Mouse (Mus musculus): ENCODE data around the gene Mrps14. TPM values are rescaled to one million over a fixed set of nuclear protein-coding genes. Genes with fewer than 3 reads are reported as not detected.

Mrps14 gene
- total RNA-seq (2021): 10 to 100 TPM; 76.2 to 80.1 TPM
- long read RNA-seq, experiment 1, transcript Mrps14-203 (3 exons, 2,999 nt): major isoform, 128 of 134 reads
- long read RNA-seq, experiment 1, partial matches to known transcripts: 5 of 134 reads
- long read RNA-seq, experiment 1, other reads (novel, unspliced or antisense): 1 of 134 reads
- long read RNA-seq, experiment 2, transcript Mrps14-203 (3 exons, 2,999 nt): major isoform, 137 of 140 reads
- long read RNA-seq, experiment 2, partial matches to known transcripts: 2 of 140 reads
- long read RNA-seq, experiment 2, other reads (novel, unspliced or antisense): 1 of 140 reads

GRCm38 (mm10) chr1:160194529-160195336 is at the start of gene Mrps14:
Gene Mrps14 (plus strand): TSS chr1:160195215.
- intact Hi-C loops (cut with DNase I; ENCODE audit: low total_unique reads): loop anchor here (2.0 kb wide), 1 partner anchor 18 kb away; the partner anchor contains the start of gene Cacybp

GRCm38 (mm10) chr1:160145606-160146005 is 49.4 kb upstream of the Mrps14 start:
- no peak for DNase-seq
- intact Hi-C loops (cut with DNase I; ENCODE audit: low total_unique reads): no loop called here

More at GRCm38 (mm10) chr1:160194529-160195336, at the start of gene Mrps14:
- DNase-seq: peak; percentile 96

- intact Hi-C loops (cut with DNase I; ENCODE audit: low total_unique reads): no loop called here
- DNase-seq: no peak
Measured at GRCm38 (mm10) chr1:160147274-160147673, 47.7 kb upstream of the Mrps14 start.

- intact Hi-C loops (cut with DNase I; ENCODE audit: low total_unique reads): no loop called here
Measured at GRCm38 (mm10) chr1:160149291-160149906, 45.6 kb upstream of the Mrps14 start.

GRCm38 (mm10) chr1:160150726-160151125 is 44.3 kb upstream of the Mrps14 start:
- intact Hi-C loops (cut with DNase I; ENCODE audit: low total_unique reads): no loop called here

More at GRCm38 (mm10) chr1:160149291-160149906, 45.6 kb upstream of the Mrps14 start:
- no peak for DNase-seq

GRCm38 (mm10) chr1:160153480-160153879 is 41.5 kb upstream of the Mrps14 start, which contains the start of gene Tnn:
Gene Tnn (minus strand): TSS chr1:160153580.
- no peak for DNase-seq
- intact Hi-C loops (cut with DNase I; ENCODE audit: low total_unique reads): no loop called here

More at GRCm38 (mm10) chr1:160150726-160151125, 44.3 kb upstream of the Mrps14 start:
- DNase-seq: no peak

GRCm38 (mm10) chr1:160158190-160158589 is 36.8 kb upstream of the Mrps14 start:
- intact Hi-C loops (cut with DNase I; ENCODE audit: low total_unique reads): no loop called here
- no peak for DNase-seq

- intact Hi-C loops (cut with DNase I; ENCODE audit: low total_unique reads): loop anchor here (5.0 kb wide), 1 partner anchor 1286 kb away; no protein-coding TSS in a partner anchor
- DNase-seq: no peak
Measured at GRCm38 (mm10) chr1:160166600-160166999, 28.4 kb upstream of the Mrps14 start.

- intact Hi-C loops (cut with DNase I; ENCODE audit: low total_unique reads): no loop called here
- DNase-seq: no peak
Measured at GRCm38 (mm10) chr1:160176903-160177302, 18.1 kb upstream of the Mrps14 start.

GRCm38 (mm10) chr1:160181216-160181615 is 13.8 kb upstream of the Mrps14 start:
- intact Hi-C loops (cut with DNase I; ENCODE audit: low total_unique reads): no loop called here
- DNase-seq: no peak

GRCm38 (mm10) chr1:160184506-160184905 is 10.5 kb upstream of the Mrps14 start:
- intact Hi-C loops (cut with DNase I; ENCODE audit: low total_unique reads): no loop called here
- DNase-seq: peak; percentile 5

- DNase-seq: no peak
- intact Hi-C loops (cut with DNase I; ENCODE audit: low total_unique reads): loop anchor here (2.0 kb wide), 1 partner anchor 18 kb away; the partner anchor contains the start of gene Cacybp
Measured at GRCm38 (mm10) chr1:160195337-160195663, 285 bp downstream of the Mrps14 start.

GRCm38 (mm10) chr1:160205486-160205885 is 10.5 kb downstream of the Mrps14 start:
- intact Hi-C loops (cut with DNase I; ENCODE audit: low total_unique reads): no loop called here

GRCm38 (mm10) chr1:160209844-160210243 is 14.8 kb downstream of the Mrps14 start:
- no peak for DNase-seq
- intact Hi-C loops (cut with DNase I; ENCODE audit: low total_unique reads): no loop called here

More at GRCm38 (mm10) chr1:160205486-160205885, 10.5 kb downstream of the Mrps14 start:
- DNase-seq: no peak

- intact Hi-C loops (cut with DNase I; ENCODE audit: low total_unique reads): no loop called here
- DNase-seq: no peak
Measured at GRCm38 (mm10) chr1:160210566-160210965, 15.6 kb downstream of the Mrps14 start.

GRCm38 (mm10) chr1:160211597-160212122 is 16.6 kb downstream of the Mrps14 start:
- intact Hi-C loops (cut with DNase I; ENCODE audit: low total_unique reads): loop anchor here (2.0 kb wide), 1 partner anchor 17 kb away; the partner anchor contains the start of gene Mrps14
- DNase-seq: no peak

- peak; percentile 48 for DNase-seq
- intact Hi-C loops (cut with DNase I; ENCODE audit: low total_unique reads): loop anchor here (2.0 kb wide), 1 partner anchor 17 kb away; the partner anchor contains the start of gene Mrps14
Measured at GRCm38 (mm10) chr1:160212123-160212691, 17.2 kb downstream of the Mrps14 start.

GRCm38 (mm10) chr1:160212703-160213669 is 18.0 kb downstream of the Mrps14 start, which contains the start of gene Cacybp:
Gene Cacybp (minus strand): TSS chr1:160212875.
- peak; percentile 99 for DNase-seq
- intact Hi-C loops (cut with DNase I; ENCODE audit: low total_unique reads): loop anchor here (2.0 kb wide), 1 partner anchor 18 kb away; the partner anchor contains the start of gene Mrps14
